ENCODE assay signal across 8 mouse cellular contexts in genomic region chr7:144294239-144295200, GRCm38 (mm10).
DNase-seq lines count a peak whose midpoint lies in the region; TF ChIP-seq lines count a peak whose summit lies in the region.
"Had no signal": no experiment of that assay in that cellular context is flagged by ENCODE, and none has a peak within 500 bp of the region (broad histone marks: within the 10 kb centered on the region; RNA-seq: fewer than 3 reads in every experiment).

No protein-coding gene starts in this region.

- TF ChIP-seq CTCF in layer of hippocampus, adult 2 months (conservative IDR thresholded peaks at IDR 0.05) = no peak

- intact Hi-C loops in gastrocnemius, postnatal 36 days (cut with DNase I) = no loop called here

- peak overlapping the region; percentile 6; the same call in 1 of the 2 replicates for H3K4me3 ChIP-seq in layer of hippocampus, adult 2 months
- H3K4me3 ChIP-seq: liver, embryonic 13.5 days had no signal

- H3K27ac ChIP-seq in layer of hippocampus, adult 2 months = peak overlapping the region; percentile 77
- H3K27ac ChIP-seq: liver, embryonic 13.5 days had no signal

- DNase-seq in layer of hippocampus, adult 2 months (ENCODE audit: low spot score in 2 of 2) = peak in 1 of 2 experiments; percentile 37
- no peak for DNase-seq in layer of hippocampus, postnatal 25 days (ENCODE audit: extremely low spot score in 1 of 2, low spot score in 1 of 2)
- DNase-seq in adipocyte (ENCODE audit: low spot score) (peak; percentile 8), MN1 (ENCODE audit: low spot score) (no peak)
- DNase-seq in embryo, embryonic 11 days = peak; percentile 85
- peak; percentile 44 for DNase-seq in lung, postnatal 14 days
- no peak for DNase-seq in gastrocnemius, postnatal 36 days
- DNase-seq: liver, embryonic 13.5 days had no signal

Comparison
In these comparisons a context has a peak if more than half of its experiments do, and no peak if none do; other contexts are left out.
1. DNase-seq: peak in adipocyte (single experiment), embryo, embryonic 11 days (single experiment) and lung, postnatal 14 days (single experiment); none in layer of hippocampus, postnatal 25 days (0 of 2), gastrocnemius, postnatal 36 days (0 of 2) and MN1 (single experiment).